Mouse (Mus musculus) megakaryocyte, embryonic 14.5 days (primary cell): ENCODE measurements around the gene Cyp46a1.

Experiments
- FLI1 ChIP-seq: IDR thresholded peaks from 2 replicates; pipeline ENCODE4 v1.6.1; 2012; ENCODE audit warnings: low read length, inconsistent platforms, mixed read lengths
- GATA1 ChIP-seq: IDR thresholded peaks from 3 replicates; pipeline ENCODE4 v1.6.1; 2012; ENCODE audit warnings: mixed read lengths, low read length, inconsistent platforms, borderline replicate concordance

DNA sequence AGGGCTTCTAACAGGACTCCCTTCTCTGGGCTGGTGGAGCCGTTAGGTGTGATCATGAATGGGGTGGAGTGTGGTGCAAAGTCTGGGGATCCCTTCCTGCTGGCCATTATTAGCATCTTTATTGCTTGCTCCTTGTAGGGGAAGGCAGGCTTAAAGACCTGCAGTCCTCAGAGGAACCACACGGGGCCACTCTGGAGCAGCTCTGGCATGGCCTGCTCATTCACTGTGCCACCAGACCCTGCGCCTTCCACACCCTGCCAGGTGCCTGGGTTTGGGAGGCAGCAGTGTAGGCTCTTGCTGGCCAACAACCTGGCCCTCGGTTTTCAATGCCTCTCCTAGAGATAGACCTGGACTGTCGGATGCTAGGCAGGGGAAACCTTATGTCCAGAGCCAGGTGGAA is 29.6 kb downstream of the Cyp46a1 start:
- TF ChIP-seq GATA1: no peak
- TF ChIP-seq FLI1: no peak
